Mouse (Mus musculus) embryo, embryonic 10.5 days (tissue): ENCODE results near the gene Upk1a.

Experiments
- DNase-seq: peaks from one replicate; pipeline ENCODE4 v3.0.0-alpha.2; 2015; ENCODE audit warnings: low spot score

Gene Upk1a

DNA sequence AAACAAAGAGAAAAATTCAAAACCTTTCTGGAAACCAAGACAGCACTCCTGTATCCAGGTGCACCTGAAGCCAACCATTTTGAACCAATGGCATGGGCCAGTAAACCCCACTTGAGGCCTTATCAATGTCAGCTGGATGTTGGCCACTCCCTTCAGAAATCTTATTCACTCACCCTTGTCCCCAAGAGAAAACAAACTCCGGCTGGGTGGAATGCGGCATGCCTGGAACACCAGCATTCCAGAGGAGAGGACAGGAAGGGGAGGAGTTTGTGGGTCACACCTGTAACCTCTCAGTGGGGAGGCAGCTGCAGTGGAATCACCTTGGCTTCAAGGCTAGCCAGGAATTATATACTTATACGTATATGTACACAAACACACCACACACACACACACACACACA is 10.1 kb downstream of the Upk1a start:
- peak; percentile 27 for DNase-seq

DNA sequence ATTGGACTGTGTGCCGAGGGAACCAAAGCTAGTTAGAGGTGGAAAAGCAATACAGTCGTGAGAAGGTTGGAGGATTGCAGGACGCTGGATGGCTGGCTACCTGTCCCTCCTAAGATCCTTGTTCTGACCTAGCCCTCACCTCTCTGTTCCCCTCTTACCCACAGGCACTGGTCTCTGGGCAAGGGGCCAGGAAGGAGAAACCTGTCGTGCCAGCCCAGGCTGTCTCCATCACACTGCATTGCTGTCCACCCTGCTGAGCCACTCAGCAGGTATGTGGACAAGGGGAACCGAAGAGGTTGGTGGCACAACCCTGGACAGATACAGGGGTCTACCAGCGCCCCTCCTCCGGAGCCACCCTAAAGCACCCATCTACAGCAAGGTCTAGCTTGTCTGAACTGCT is 12.0 kb downstream of the Upk1a start:
- no peak for DNase-seq

DNA sequence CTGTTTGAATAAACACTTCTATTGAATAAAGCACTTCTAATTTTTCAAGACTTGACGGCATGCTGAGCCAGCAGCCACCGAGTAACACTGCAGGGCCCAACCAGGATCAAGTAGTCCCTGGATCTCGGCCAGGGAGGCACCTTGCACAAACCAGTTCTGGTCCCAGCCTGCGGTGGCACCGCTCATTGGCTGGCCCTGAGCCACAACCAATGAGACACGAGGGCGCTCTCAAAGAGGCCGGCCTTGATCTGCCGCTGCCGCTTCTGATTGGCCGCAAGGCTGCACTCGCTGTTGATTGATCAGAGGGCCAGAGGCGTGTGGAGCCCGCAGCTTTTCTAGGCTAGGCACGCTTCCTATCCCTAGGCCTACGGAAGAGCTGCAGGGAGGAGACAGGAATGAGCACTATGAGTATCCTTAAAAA is 12.7 kb downstream of the Upk1a start:
- DNase-seq: peak; percentile 88

DNA sequence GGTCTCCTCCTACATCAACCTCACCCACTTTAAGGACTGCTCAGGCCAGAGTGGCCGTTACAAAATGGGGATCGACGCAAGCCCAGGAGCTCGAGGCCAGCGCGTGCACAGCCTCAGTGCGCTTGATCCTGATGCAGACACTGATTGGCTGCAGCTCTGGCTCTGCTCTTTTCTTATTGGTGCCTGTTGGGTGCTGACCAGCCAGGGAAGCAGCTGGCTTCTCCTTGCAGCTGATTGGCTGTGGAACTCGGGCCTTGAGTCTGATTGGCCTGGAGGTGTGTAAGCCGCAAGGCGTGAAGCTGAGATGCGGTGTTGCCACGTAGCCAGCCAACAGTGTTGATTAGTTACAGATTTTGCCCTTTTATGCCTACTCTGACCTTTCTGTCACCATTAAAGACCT is 13.9 kb downstream of the Upk1a start, which contains the start of gene Zbtb32:
Zbtb32 (minus strand) TSS at position 124 of the 400 bp plus-strand sequence.
- no peak for DNase-seq

DNA sequence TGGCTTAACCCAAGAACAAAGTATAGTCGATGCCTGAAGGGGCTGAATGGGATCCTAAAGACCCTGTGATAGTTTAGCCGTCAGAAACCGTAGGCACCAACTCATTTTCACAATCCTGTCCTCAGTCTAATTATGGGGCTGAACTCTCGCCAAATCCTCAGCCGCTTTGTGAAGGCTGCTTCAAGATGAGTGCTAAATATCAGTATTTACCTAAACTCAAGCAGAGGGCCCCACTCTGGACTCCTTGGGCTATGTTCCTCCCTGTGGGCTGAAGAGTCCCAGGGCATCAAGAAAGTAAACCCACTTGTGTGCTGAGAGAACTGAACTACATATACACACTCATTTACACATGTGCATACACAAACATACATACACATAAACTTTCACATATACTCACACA is 15.8 kb downstream of the Upk1a start:
- no peak for DNase-seq

DNA sequence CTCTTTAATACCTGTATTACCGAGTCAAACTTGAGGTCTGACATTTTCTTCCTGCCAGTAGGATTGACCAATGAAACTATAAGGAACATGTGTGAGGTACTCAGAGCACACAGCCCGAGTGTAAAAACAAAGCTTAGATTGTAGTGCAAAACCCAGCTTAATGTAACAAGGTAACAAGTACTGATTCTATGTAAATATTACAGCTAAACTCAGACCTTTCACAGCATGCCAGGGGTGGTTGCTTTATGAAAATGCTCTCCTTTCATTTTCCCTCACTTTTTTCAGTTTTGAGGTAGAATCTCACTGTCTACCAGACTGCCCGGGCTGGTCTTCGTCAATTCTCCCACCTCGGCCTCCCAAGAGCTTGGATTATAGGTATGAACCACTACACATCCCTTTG is 16.6 kb downstream of the Upk1a start:
- DNase-seq: no peak

- no peak for DNase-seq
These were observed 18.1 kb downstream of the Upk1a start for GRCm38 (mm10) chr7:30594510-30595024.

DNA sequence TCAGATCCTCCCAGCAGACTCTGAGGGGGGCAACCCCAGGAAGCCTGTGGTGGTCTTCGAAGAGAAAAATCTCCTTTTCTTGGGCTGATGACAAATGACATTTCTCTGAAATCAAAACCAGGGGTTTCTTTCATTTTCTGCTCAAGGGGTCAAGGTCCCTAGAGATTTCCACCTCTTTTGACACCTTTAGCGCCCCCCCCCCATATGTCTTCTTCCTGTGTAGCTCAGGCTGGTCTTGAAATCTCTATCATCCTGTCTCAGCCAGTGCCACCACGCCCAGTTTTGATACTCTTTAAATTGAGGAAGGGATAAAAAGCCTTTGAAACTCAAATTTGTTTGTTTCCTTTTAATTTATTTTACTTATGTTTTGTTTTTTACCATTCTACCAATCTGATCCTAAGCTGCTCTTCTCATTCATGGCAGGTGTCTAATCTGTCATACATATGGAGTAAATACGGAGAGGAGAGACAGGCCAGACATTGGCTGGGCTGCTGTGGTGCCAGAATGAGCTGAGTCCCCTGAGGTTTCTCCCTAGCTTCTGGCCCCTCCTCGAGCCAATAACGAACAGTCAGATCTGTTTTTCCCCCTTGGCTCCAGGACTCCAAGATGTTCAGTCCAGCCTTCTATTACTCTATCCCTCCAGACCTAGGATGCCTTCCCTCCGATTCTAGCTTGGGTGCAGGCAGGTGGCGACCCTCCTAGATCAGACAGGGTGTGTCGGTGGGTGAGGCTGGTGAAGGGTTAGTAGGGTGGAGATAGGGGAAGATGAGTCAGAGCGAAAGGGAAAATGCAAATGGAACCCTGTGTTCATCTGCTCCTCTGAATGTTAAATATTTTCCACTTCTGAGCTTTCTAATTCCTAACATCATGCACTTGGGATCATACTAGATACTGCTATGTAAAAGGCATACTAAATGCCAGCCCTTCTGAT is 18.8 kb downstream of the Upk1a start:
- no peak for DNase-seq

DNA sequence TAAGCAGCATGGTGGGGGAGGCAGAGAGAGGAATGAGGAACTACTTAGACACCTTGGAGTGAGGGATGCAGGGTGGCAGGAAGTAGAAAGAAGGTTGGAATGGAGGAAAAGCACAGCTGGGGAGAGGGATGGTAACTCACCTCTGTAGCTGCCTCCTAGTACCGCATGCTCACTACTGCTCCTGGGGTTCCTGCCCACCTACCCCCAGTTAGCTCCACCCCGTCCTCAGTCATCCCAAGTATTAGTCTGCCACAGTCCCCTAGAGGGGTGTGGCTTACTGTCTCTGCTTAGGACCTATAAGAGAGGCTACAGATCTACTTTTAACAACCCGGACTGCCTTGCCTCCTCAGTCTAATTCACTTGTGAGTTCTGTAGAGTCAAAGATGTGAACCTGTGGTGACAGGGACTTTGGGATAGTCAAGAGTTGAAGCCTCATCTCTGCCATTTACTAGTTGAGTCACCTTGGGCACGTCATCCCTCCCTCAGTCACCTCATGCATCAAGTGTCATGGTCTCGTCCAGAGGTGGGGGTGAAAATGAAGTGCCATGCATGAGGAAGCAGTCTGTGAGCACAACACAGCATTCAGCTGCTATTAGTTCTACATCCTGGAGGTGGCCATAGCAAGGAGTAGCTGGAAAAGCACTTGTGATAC is 19.7 kb downstream of the Upk1a start:
- DNase-seq: no peak

DNA sequence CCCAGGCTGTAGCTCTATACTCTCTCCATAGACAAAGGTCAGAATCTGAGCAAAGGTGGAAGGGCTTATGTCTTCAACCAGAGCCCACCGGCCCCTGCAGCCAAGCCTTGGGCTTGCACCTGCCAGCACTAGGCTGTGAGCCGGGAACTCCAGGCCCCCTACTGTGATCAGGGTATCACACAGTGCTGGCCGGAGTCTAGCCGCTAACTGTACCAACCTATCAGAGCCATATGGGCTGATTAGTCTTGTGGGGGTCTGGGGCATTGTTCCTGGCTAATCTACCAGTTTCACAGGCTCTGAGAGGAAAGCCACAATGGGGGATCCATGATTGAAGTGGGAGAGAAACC is 21.1 kb downstream of the Upk1a start:
- no peak for DNase-seq

DNA sequence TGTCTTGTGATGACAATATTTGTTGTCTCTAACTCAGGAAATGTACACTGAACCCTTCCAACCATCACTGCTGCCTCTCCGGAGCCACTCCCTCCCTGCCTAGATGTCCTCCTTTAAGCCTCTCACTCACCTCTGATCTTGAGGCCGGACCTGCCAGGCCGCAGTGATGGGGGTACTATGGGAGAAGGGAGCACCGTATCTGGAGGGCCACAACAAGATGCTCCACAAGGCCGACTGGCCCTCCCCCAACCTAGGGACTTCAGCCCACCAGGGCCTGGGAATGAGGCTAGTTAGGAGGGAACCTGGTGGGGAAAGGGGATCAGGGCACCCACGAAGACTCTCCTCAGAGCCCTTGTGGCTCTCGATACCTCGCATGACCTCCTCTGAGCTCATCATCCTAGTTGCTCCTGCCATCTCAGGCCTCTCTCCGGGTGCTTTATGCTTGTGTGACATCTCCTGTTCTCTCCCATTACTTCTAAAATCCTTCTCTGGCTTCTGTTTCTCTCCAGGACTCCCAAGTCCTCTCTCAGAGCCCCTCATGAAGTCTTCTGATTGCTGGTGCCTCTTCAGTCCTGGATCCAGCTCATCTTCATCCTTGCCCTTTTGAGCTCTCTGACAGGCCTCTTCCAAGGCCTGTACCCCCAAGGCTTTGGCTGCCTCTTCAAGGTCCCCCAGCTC is 21.6 kb downstream of the Upk1a start:
- no peak for DNase-seq

GRCm38 (mm10) chr7:30589435-30590301 is 23.0 kb downstream of the Upk1a start:
- DNase-seq: peak; percentile 94

GRCm38 (mm10) chr7:30588676-30589434 is 23.8 kb downstream of the Upk1a start, which contains the start of gene Kmt2b:
Gene Kmt2b, minus strand, starts transcription at chr7:30588726.
- peak; percentile 98 for DNase-seq

DNA sequence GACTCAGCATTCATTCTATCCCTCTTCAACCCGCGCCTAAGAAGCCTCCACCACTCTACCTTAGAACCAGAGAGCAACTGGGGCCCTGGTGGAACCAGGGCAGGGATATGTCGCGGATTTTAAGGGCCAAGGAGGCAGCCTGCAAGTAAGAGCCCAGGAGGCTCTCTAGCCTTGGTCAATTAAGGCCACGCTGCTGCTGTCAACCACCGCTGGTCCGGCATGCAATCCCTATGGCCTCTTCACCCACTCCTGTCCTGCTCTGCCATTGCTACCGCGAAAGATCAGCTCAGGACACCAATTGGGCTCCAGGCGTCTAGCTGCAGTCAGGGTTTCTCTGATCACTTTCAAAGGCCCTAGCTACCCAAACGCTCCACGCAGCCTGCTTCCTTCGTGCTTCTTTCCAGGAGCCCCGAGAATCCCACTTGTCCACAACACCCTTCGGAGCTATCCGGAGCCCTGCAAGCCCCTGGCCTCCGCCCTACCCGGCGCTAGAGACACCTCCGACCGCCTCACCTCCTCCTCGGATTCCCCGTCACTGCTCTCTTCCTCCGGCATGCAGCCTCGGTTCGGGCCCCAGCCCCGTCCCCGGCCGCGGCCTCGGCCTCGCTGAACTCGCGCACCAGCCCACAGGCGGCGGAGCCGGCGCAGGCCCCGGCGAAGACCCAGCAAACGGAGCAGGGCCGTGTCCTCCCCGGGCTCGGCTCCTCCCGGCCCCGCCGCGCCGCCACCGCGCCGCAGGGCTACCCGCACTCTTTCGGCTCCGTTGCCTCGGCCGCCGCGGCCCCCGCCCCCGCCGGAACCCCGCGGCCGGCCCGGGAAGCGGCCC is 24.6 kb downstream of the Upk1a start:
- peak; percentile 39 for DNase-seq

DNA sequence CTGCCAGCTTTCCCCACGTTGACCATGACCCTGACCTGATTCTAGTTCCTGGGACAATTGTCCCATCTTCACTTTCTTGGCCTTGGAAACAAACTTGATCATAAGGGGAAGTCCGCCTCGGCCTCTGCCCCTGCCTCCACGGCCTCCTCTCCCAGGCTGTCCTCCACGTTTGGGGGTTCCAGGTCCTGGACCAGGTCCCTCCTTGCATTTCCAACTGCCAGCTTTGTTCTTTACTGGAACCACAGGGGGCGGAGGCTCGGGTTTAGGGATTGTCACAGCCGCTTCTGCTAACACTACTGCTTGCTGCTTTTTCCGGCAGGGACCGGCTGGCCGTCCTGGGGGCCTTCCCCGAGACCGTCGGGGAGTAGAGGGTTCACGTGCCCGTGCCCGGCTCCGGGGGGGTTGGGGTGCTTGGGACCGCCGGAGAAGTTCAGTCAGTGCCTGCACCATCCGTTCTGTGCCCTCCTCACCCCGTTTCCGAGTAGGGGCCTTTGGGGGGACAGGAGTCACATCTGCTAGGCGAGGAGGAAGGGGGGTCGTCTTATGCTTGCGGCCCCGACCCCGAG is 26.1 kb downstream of the Upk1a start:
- DNase-seq: no peak

GRCm38 (mm10) chr7:30585170-30585569 is 27.5 kb downstream of the Upk1a start:
- no peak for DNase-seq

GRCm38 (mm10) chr7:30584339-30584738 is 28.3 kb downstream of the Upk1a start:
- DNase-seq: no peak

DNA sequence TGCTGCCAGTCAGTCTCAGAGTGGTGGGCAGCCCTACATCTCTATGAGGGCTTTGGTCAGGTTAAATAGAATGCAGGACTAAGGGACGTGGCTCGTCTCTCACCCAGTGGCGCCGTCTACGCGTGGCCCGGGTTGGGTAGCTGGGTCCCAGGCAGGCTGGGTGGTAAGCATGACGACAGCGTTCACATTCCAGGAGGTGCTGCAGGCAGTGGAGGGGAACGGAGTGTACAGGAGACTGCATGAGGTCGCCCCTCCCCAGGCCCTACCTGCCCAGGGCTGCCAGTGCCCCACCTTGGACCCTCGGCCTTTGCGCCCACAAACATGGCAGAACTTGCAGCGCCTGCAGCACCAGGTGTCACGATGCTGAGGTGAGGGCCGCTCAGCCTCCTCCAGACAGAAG is 31.1 kb downstream of the Upk1a start:
- no peak for DNase-seq

GRCm38 (mm10) chr7:30579950-30580349 is 32.7 kb downstream of the Upk1a start:
- no peak for DNase-seq

DNA sequence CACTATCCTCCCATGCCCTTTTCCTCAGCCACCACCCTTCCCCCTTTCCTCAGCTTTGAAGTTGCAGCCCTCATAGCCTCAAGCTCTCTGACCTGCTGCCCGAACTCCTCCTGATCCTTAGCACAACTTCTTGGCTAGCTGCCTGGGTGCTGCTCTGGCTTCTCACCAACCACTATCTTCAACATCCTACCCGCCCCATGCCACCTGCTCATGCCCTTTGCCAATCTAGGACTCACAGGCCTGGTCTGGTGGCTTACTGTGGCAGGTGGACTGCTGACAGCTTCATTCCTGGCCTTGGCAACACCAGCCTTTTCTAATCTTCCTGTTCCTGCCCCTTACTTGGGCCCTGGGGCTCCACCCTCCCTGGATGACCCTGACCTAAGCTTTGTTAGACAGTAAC is 39.7 kb downstream of the Upk1a start:
- no peak for DNase-seq
